Comparison of ENCODE assay signal across 10 mouse cellular contexts in the genomic region with DNA sequence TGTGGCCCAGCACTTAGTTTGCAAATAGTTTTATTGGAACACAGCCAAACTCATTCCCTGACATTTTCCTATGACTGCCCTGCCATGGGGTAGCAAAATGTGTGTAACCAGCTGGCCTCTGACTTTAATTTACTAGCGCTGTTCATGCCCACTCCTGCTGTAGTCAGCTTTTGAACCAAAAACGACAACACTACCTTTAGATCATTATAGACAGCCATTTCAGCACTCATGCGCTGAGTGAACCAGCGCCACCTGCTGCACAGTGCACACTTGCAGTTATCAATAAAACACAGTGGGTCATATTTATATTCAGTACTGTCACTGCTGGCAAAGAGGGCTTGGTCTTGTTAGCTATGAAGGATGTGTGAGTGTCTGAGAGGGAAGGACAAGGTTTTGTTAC.
DNase-seq lines count a peak whose midpoint lies in the region; ATAC-seq and TF ChIP-seq lines count a peak whose summit lies in the region.
"Had no signal": no experiment of that assay in that cellular context is flagged by ENCODE, and none has a peak within 500 bp of the region (broad histone marks: within the 10 kb centered on the region; RNA-seq: fewer than 3 reads in every experiment).

No protein-coding gene starts in this region.

- DNase-seq in embryo, embryonic 10 days (ENCODE audit: low spot score): peak; percentile 46
- no peak for DNase-seq in embryo, embryonic 9.5 days (ENCODE audit: extremely low spot score)
- DNase-seq in liver, embryonic 14.5 days (ENCODE audit: low read depth in 3 of 3, low spot score in 3 of 3): no peak
- DNase-seq in ZHBTc4 (ENCODE audit: low read depth, low spot score): peak; percentile 28
- DNase-seq in midbrain, embryonic 14.5 days: peak; percentile 73
- no peak for DNase-seq in yolk sac, embryonic 10.5 days (ENCODE audit: low spot score)
- no peak for DNase-seq in lung, postnatal 25 days (ENCODE audit: low spot score)

- H3K4me3 ChIP-seq in liver, embryonic 14.5 days (ENCODE audit: insufficient read depth in 1 of 2, low read depth in 2 of 2, low read length in 2 of 2): no peak overlapping the region
- H3K4me3 ChIP-seq in liver, embryonic 12.5 days: no peak overlapping the region
- H3K4me3 ChIP-seq in midbrain, embryonic 14.5 days (replicated peaks; ENCODE audit: low read depth, low read length): no peak overlapping the region
- H3K4me3 ChIP-seq: embryonic facial prominence, embryonic 13.5 days; limb, embryonic 13.5 days had no signal

- peak; percentile 41; the same call in 1 of the 2 replicates for TF ChIP-seq CTCF in liver, embryonic 14.5 days (IDR thresholded peaks at IDR 0.05; ENCODE audit: low read depth)

- 58% methylated on average over 4 of the region's 4 CpGs for WGBS in liver, embryonic 14.5 days (ENCODE audit: insufficient replicate concordance)
- WGBS in liver, embryonic 12.5 days (ENCODE audit: insufficient replicate concordance): 47% methylated on average over 4 of the region's 4 CpGs
- WGBS in midbrain, embryonic 14.5 days: 53% methylated on average over 4 of the region's 4 CpGs

- H3K9me3 ChIP-seq in liver, embryonic 14.5 days (ENCODE audit: control insufficient read depth, low read length): no peaks in the 10 kb centered on the region
- no peaks in the 10 kb centered on the region for H3K9me3 ChIP-seq in liver, embryonic 12.5 days (replicated peaks)
- H3K9me3 ChIP-seq in midbrain, embryonic 14.5 days (ENCODE audit: control insufficient read depth, low read length): no peaks in the 10 kb centered on the region
- H3K9me3 ChIP-seq: embryonic facial prominence, embryonic 13.5 days; limb, embryonic 13.5 days had no signal

- no peaks in the 10 kb centered on the region for H3K27me3 ChIP-seq in liver, embryonic 14.5 days (ENCODE audit: control insufficient read depth, insufficient read depth, low read length)
- no peaks in the 10 kb centered on the region for H3K27me3 ChIP-seq in liver, embryonic 12.5 days (replicated peaks)
- no peaks in the 10 kb centered on the region for H3K27me3 ChIP-seq in midbrain, embryonic 14.5 days (ENCODE audit: control insufficient read depth, insufficient read depth, low read length)
- H3K27me3 ChIP-seq: limb, embryonic 13.5 days had no signal

- H3K36me3 ChIP-seq in liver, embryonic 14.5 days (replicated peaks; ENCODE audit: control insufficient read depth, insufficient read depth, low read depth): no peaks in the 10 kb centered on the region
- H3K36me3 ChIP-seq in liver, embryonic 12.5 days: no peaks in the 10 kb centered on the region
- H3K36me3 ChIP-seq in midbrain, embryonic 14.5 days (ENCODE audit: control insufficient read depth, insufficient read depth, low read length): no peaks in the 10 kb centered on the region
- H3K36me3 ChIP-seq: embryonic facial prominence, embryonic 13.5 days; limb, embryonic 13.5 days had no signal

- no peak for ATAC-seq in liver, embryonic 14.5 days (ENCODE audit: insufficient read depth)
- no peak for ATAC-seq in liver, embryonic 12.5 days
- ATAC-seq in midbrain, embryonic 14.5 days (ENCODE audit: low FRiP score, low TSS enrichment): no peak

- no peak overlapping the region for H3K4me2 ChIP-seq in liver, embryonic 14.5 days (ENCODE audit: low read depth)
- H3K4me2 ChIP-seq in liver, embryonic 12.5 days: no peak overlapping the region
- H3K4me2 ChIP-seq in midbrain, embryonic 14.5 days (ENCODE audit: low read length): no peak overlapping the region
- H3K4me2 ChIP-seq: embryonic facial prominence, embryonic 13.5 days had no signal

- no peak for TF ChIP-seq EP300 in liver, embryonic 14.5 days (IDR thresholded peaks at IDR 0.05; ENCODE audit: low read depth)

- H3K9ac ChIP-seq in liver, embryonic 14.5 days (replicated peaks): no peak overlapping the region
- no peak overlapping the region for H3K9ac ChIP-seq in liver, embryonic 12.5 days
- no peak overlapping the region for H3K9ac ChIP-seq in midbrain, embryonic 14.5 days (replicated peaks; ENCODE audit: low read length)
- H3K9ac ChIP-seq: embryonic facial prominence, embryonic 13.5 days; limb, embryonic 13.5 days had no signal

- no peaks in the 10 kb centered on the region for H3K4me1 ChIP-seq in liver, embryonic 14.5 days (replicated peaks; ENCODE audit: control insufficient read depth in 2 of 2, insufficient read depth in 2 of 2, low read length in 1 of 2)
- no peaks in the 10 kb centered on the region for H3K4me1 ChIP-seq in liver, embryonic 12.5 days
- no peaks in the 10 kb centered on the region for H3K4me1 ChIP-seq in midbrain, embryonic 14.5 days (ENCODE audit: control insufficient read depth, insufficient read depth, low read length)
- H3K4me1 ChIP-seq: embryonic facial prominence, embryonic 13.5 days had no signal

- H3K27ac ChIP-seq in liver, embryonic 14.5 days: no peak overlapping the region
- H3K27ac ChIP-seq in liver, embryonic 12.5 days: no peak overlapping the region
- no peak overlapping the region for H3K27ac ChIP-seq in midbrain, embryonic 14.5 days (replicated peaks; ENCODE audit: low read depth, low read length)
- H3K27ac ChIP-seq: embryonic facial prominence, embryonic 13.5 days had no signal

Comparison
In these comparisons a context has a peak if more than half of its experiments do, and no peak if none do; other contexts are left out.
1. DNase-seq: peak in embryo, embryonic 10 days (single experiment), ZHBTc4 (single experiment) and midbrain, embryonic 14.5 days (single experiment); none in embryo, embryonic 9.5 days (single experiment), liver, embryonic 14.5 days (0 of 3), yolk sac, embryonic 10.5 days (single experiment) and lung, postnatal 25 days (single experiment).